Mouse (Mus musculus) MEL (cell line): Measurements from ENCODE around the gene Gon7. TPM values are rescaled to one million over a fixed set of nuclear protein-coding genes. Genes with fewer than 3 reads are reported as not detected.
A peak's percentile ranks its signal among the peaks of the same experiment; 100 is the strongest.

Source experiments
- DNase-seq: peaks from one replicate; pipeline ENCODE4 v3.0.0; 2011; ENCODE audit warnings: low read depth, low spot score
- H3K27ac ChIP-seq: 2 replicates; pipeline ENCODE4 v1.5.1; 2012; ENCODE audit warnings: low read depth, mild to moderate bottlenecking, control low read depth, low read length, moderate library complexity; ENCODE audit not compliant: control insufficient read depth
- H3K27me3 ChIP-seq, 2 experiments: fragments of 150-350 bp in 1 of 2; sonication (generic) in 1 of 2; 2 replicates each; pipeline ENCODE4 v1.6.1; 2012; ENCODE audit warnings: low read length in 2 of 2, mild to moderate bottlenecking in 2 of 2, improper control_type of control experiment in 1 of 2, moderate library complexity in 1 of 2; ENCODE audit not compliant: insufficient read depth in 2 of 2, control insufficient read depth in 1 of 2
- H3K36me3 ChIP-seq, 2 experiments: 2 replicates each; pipeline ENCODE4 v1.6.1; 2012 to 2014; ENCODE audit warnings: low read length in 2 of 2, improper control_type of control experiment in 1 of 2, inconsistent platforms in 1 of 2, mild to moderate bottlenecking in 1 of 2; ENCODE audit not compliant: insufficient read depth in 2 of 2, control insufficient read depth in 1 of 2
- H3K4me1 ChIP-seq, 2 experiments: fragments of 150-350 bp in 1 of 2; sonication (generic) in 1 of 2; 2 replicates each; pipeline ENCODE4 v1.6.1; 2012; ENCODE audit warnings: low read length in 2 of 2, improper control_type of control experiment in 1 of 2, mild to moderate bottlenecking in 1 of 2; ENCODE audit not compliant: insufficient read depth in 2 of 2, control insufficient read depth in 1 of 2
- H3K4me3 ChIP-seq, 2 experiments: fragments of 150-350 bp in 1 of 2; sonication (generic) in 1 of 2; 2 replicates each; pipeline ENCODE4 v1.5.1; 2012; ENCODE audit warnings: low read depth in 2 of 2, low read length in 2 of 2, mild to moderate bottlenecking in 2 of 2, moderate library complexity in 2 of 2, control low read depth in 1 of 2, improper control_type of control experiment in 1 of 2; ENCODE audit not compliant: control insufficient read depth in 1 of 2, insufficient read depth in 1 of 2
- H3K79me2 ChIP-seq: 2 replicates; pipeline ENCODE4 v1.6.1; 2012; ENCODE audit warnings: mild to moderate bottlenecking, low read length, moderate library complexity; ENCODE audit not compliant: control insufficient read depth, poor library complexity, insufficient read depth
- H3K9ac ChIP-seq: 2 replicates; pipeline ENCODE4 v1.6.1; 2012; ENCODE audit warnings: low read depth, mild to moderate bottlenecking, control low read depth, low read length, moderate library complexity; ENCODE audit not compliant: control insufficient read depth, poor library complexity, severe bottlenecking
- H3K9me3 ChIP-seq: fragments of 150-350 bp; sonication (generic); replicated peaks from 2 replicates; pipeline ENCODE4 v1.6.1; 2012; ENCODE audit warnings: mild to moderate bottlenecking, low read length, improper control_type of control experiment, moderate library complexity; ENCODE audit not compliant: insufficient read depth
- BHLHE40 ChIP-seq: IDR thresholded peaks from 2 replicates; pipeline ENCODE4 v1.6.1; 2012; ENCODE audit warnings: low read depth, mild to moderate bottlenecking, inconsistent platforms, low read length, improper control_type of control experiment, borderline replicate concordance
- CHD1 ChIP-seq: IDR thresholded peaks from 2 replicates; pipeline ENCODE4 v1.6.1; 2012; ENCODE audit warnings: low read depth, mild to moderate bottlenecking, inconsistent platforms, low read length, improper control_type of control experiment
- EP300 ChIP-seq, 2 experiments: IDR thresholded peaks; 2 replicates each; pipeline ENCODE4 v1.6.1; 2011; ENCODE audit warnings: improper control_type of control experiment in 2 of 2, low read length in 2 of 2, low read depth in 1 of 2, mild to moderate bottlenecking in 1 of 2
- ETS1 ChIP-seq: IDR thresholded peaks from 2 replicates; pipeline ENCODE4 v1.6.1; 2012; ENCODE audit warnings: low read depth, mild to moderate bottlenecking, inconsistent platforms, low read length, improper control_type of control experiment, moderate library complexity
- GATA1 ChIP-seq: IDR thresholded peaks from 2 replicates; pipeline ENCODE4 v1.6.1; 2011; ENCODE audit warnings: low read depth, low read length, improper control_type of control experiment
- JUND ChIP-seq: IDR thresholded peaks from 2 replicates; pipeline ENCODE4 v1.6.1; 2011; ENCODE audit warnings: low read depth, mild to moderate bottlenecking, improper control_type of control experiment, low read length
- MAFK ChIP-seq: IDR thresholded peaks from 2 replicates; pipeline ENCODE4 v1.6.1; 2011; ENCODE audit warnings: low read depth, mild to moderate bottlenecking, low read length, improper control_type of control experiment, borderline replicate concordance
- MAX ChIP-seq: IDR thresholded peaks from 2 replicates; pipeline ENCODE4 v1.6.1; 2011; ENCODE audit warnings: low read length, improper control_type of control experiment
- MAZ ChIP-seq: IDR thresholded peaks from 2 replicates; pipeline ENCODE4 v1.6.1; 2012; ENCODE audit warnings: low read depth, mild to moderate bottlenecking, inconsistent platforms, low read length, improper control_type of control experiment
- MXI1 ChIP-seq: IDR thresholded peaks from 2 replicates; pipeline ENCODE4 v1.6.1; 2011; ENCODE audit warnings: mild to moderate bottlenecking, low read depth, low read length, improper control_type of control experiment
- MYB ChIP-seq: IDR thresholded peaks from 2 replicates; pipeline ENCODE4 v1.6.1; 2011; ENCODE audit warnings: mild to moderate bottlenecking, low read depth, low read length, improper control_type of control experiment
- NRF1 ChIP-seq: IDR thresholded peaks from 2 replicates; pipeline ENCODE4 v1.6.1; 2014; ENCODE audit warnings: low read depth, mild to moderate bottlenecking, inconsistent platforms, low read length, improper control_type of control experiment, moderate library complexity; ENCODE audit not compliant: poor library complexity, insufficient read depth, severe bottlenecking
- POLR2A ChIP-seq, 2 experiments: IDR thresholded peaks; 2 replicates each; pipeline ENCODE4 v1.6.1; 2011 to 2012; ENCODE audit warnings: low read length in 2 of 2, mild to moderate bottlenecking in 2 of 2, control low read depth in 1 of 2, improper control_type of control experiment in 1 of 2, low read depth in 1 of 2, moderate library complexity in 1 of 2; ENCODE audit not compliant: control insufficient read depth in 1 of 2, insufficient read depth in 1 of 2, poor library complexity in 1 of 2
- RCOR1 ChIP-seq: IDR thresholded peaks from 2 replicates; pipeline ENCODE4 v1.6.1; 2012; ENCODE audit warnings: low read depth, mild to moderate bottlenecking, inconsistent platforms, low read length, improper control_type of control experiment
- SIN3A ChIP-seq: IDR thresholded peaks from 2 replicates; pipeline ENCODE4 v1.6.1; 2012; ENCODE audit warnings: low read length, improper control_type of control experiment, inconsistent platforms
- TAL1 ChIP-seq: IDR thresholded peaks from 2 replicates; pipeline ENCODE4 v1.6.1; 2012; ENCODE audit warnings: mild to moderate bottlenecking, inconsistent platforms, low read length, moderate library complexity, mixed read lengths
- UBTF ChIP-seq: IDR thresholded peaks from 2 replicates; pipeline ENCODE4 v1.6.1; 2012; ENCODE audit warnings: low read depth, mild to moderate bottlenecking, inconsistent platforms, low read length, improper control_type of control experiment, moderate library complexity, borderline replicate concordance; ENCODE audit not compliant: insufficient read depth
- USF1 ChIP-seq: IDR thresholded peaks from 2 replicates; pipeline ENCODE4 v1.6.1; 2014; ENCODE audit warnings: low read depth, mild to moderate bottlenecking, inconsistent platforms, low read length, improper control_type of control experiment, moderate library complexity
- ZKSCAN1 ChIP-seq: IDR thresholded peaks from 2 replicates; pipeline ENCODE4 v1.6.1; 2012; ENCODE audit warnings: low read depth, mild to moderate bottlenecking, inconsistent platforms, low read length, improper control_type of control experiment, moderate library complexity
- ZMIZ1 ChIP-seq: IDR thresholded peaks from 2 replicates; pipeline ENCODE4 v1.6.1; 2012; ENCODE audit warnings: low read depth, mild to moderate bottlenecking, inconsistent platforms, low read length, improper control_type of control experiment, moderate library complexity
- polyA plus RNA-seq, 2 experiments: library from polyadenylated mRNA; stranded (reverse) in 1 of 2; unstranded in 1 of 2; fragments of >175 nt in 1 of 2; fragments of >200 nt in 1 of 2; gene quantifications; 2 replicates each; pipeline versions ENCODE4 v1.2.1 to v1.2.4; 2012; ENCODE audit warnings: low replicate concordance in 2 of 2, low read depth in 1 of 2; ENCODE audit not compliant: insufficient read length in 2 of 2, insufficient read depth in 1 of 2, missing spikeins in 1 of 2
- total RNA-seq: library from RNA; depleted of rRNA; stranded (reverse); fragments of 300-350 nt; gene quantifications from 2 replicates; pipeline ENCODE4 v1.2.3, GENCODE M21; 2012

The Gon7 gene
- total and polyA plus RNA-seq, 3 experiments, result 31.3 to 129 (median 33.0) TPM

- TF ChIP-seq BHLHE40 (peak; percentile 90), EP300 (IDR thresholded peaks at IDR 0.05; ENCODE audit: low read depth in 1 of 2, low read length in 2 of 2) (no peak), POLR2A (IDR thresholded peaks at IDR 0.05; ENCODE audit: control insufficient read depth in 1 of 2, insufficient read depth in 1 of 2, low read depth in 1 of 2, low read length in 2 of 2, poor library complexity in 1 of 2) (no peak; a peak in 1 of 4 replicates), SIN3A (no peak), NRF1 (no peak), MYB (no peak), MXI1 (peak; percentile 51; the same call in 1 of the 2 replicates), RCOR1 (no peak)
Measured at GRCm38 (mm10) chr12:102708220-102708619, 49.4 kb downstream of the Gon7 start (continued).

GRCm38 (mm10) chr12:102706833-102707463 lies 50.7 kb downstream of the Gon7 start:
- no peak overlapping the region for H3K27ac ChIP-seq
- no peak overlapping the region for H3K9ac ChIP-seq
- peaks cover 9 to 20% of the 10 kb centered on the region in 2 experiments for H3K4me1 ChIP-seq
- peaks cover 0 to 5% of the 10 kb centered on the region in 2 experiments; a peak in 2 of 4 replicates for H3K36me3 ChIP-seq
- H3K79me2 ChIP-seq, result peaks cover 14% of the 10 kb centered on the region
- peak; percentile 25 for DNase-seq
- H3K4me3 ChIP-seq, result no peak overlapping the region
- no peaks in the 10 kb centered on the region for H3K9me3 ChIP-seq
- no peak for TF ChIP-seq MYB
- no peak for TF ChIP-seq ETS1
- no peak for TF ChIP-seq POLR2A (IDR thresholded peaks at IDR 0.05; ENCODE audit: control insufficient read depth in 1 of 2, insufficient read depth in 1 of 2, low read depth in 1 of 2, low read length in 2 of 2, poor library complexity in 1 of 2)
- no peak for TF ChIP-seq CHD1
- no peak for TF ChIP-seq MXI1
- TF ChIP-seq TAL1, result no peak
- TF ChIP-seq ZMIZ1, result no peak
- TF ChIP-seq BHLHE40, result no peak
- TF ChIP-seq GATA1, result no peak
- TF ChIP-seq USF1, result no peak
- no peak for TF ChIP-seq ZKSCAN1
- TF ChIP-seq UBTF, result no peak
- no peak for TF ChIP-seq MAZ
- TF ChIP-seq MAX, result no peak
- TF ChIP-seq JUND, result no peak
- TF ChIP-seq NRF1, result no peak
- no peak for TF ChIP-seq MAFK
- TF ChIP-seq, all 39 proteins: peak for 0
- no peaks in the 10 kb centered on the region for H3K27me3 ChIP-seq
